Mouse (Mus musculus): Measurements from ENCODE around the gene Cry2.

Cry2 gene

GRCm38 (mm10) chr2:92445890-92446289 is 12.0 kb upstream of the Cry2 start:
- no peak for DNase-seq (ENCODE audit: low spot score in 2 of 2)

- DNase-seq (ENCODE audit: low spot score in 2 of 2) = no peak
Observed at GRCm38 (mm10) chr2:92444376-92444775, 10.5 kb upstream of the Cry2 start.

GRCm38 (mm10) chr2:92443313-92443712 is 9.5 kb upstream of the Cry2 start:
- no peak for DNase-seq (ENCODE audit: low spot score in 2 of 2)

GRCm38 (mm10) chr2:92442419-92443001 is 8.7 kb upstream of the Cry2 start:
- DNase-seq (ENCODE audit: low spot score in 2 of 2) = peak in 1 of 2 experiments; percentile 30

- no peak for DNase-seq (ENCODE audit: low spot score in 2 of 2)
Observed at GRCm38 (mm10) chr2:92440432-92440831, 6.6 kb upstream of the Cry2 start.

GRCm38 (mm10) chr2:92438567-92438966 is 4.7 kb upstream of the Cry2 start:
- DNase-seq (ENCODE audit: low spot score in 2 of 2) = no peak

- DNase-seq (ENCODE audit: low spot score in 2 of 2) = peak; percentile 38 to 71
Observed at GRCm38 (mm10) chr2:92437875-92438274, 4.0 kb upstream of the Cry2 start.

GRCm38 (mm10) chr2:92437366-92437765 is 3.5 kb upstream of the Cry2 start:
- DNase-seq (ENCODE audit: low spot score in 2 of 2) = no peak

GRCm38 (mm10) chr2:92435023-92435422 is 1.2 kb upstream of the Cry2 start:
- no peak for DNase-seq (ENCODE audit: low spot score in 2 of 2)

GRCm38 (mm10) chr2:92434375-92434745 is 517 bp upstream of the Cry2 start:
- DNase-seq (ENCODE audit: low spot score in 2 of 2) = no peak

- DNase-seq (ENCODE audit: low spot score in 2 of 2) = no peak
Observed at GRCm38 (mm10) chr2:92432299-92433295, 1.2 kb downstream of the Cry2 start.

- DNase-seq (ENCODE audit: low spot score in 2 of 2) = no peak
Observed at GRCm38 (mm10) chr2:92431611-92432179, 2.1 kb downstream of the Cry2 start.

GRCm38 (mm10) chr2:92430723-92431541 is 2.9 kb downstream of the Cry2 start:
- DNase-seq (ENCODE audit: low spot score in 2 of 2) = no peak

- DNase-seq (ENCODE audit: low spot score in 2 of 2) = no peak
Observed at GRCm38 (mm10) chr2:92430089-92430488, 3.8 kb downstream of the Cry2 start.

- no peak for DNase-seq (ENCODE audit: low spot score in 2 of 2)
Observed at GRCm38 (mm10) chr2:92427882-92428281, 6.0 kb downstream of the Cry2 start.

GRCm38 (mm10) chr2:92426426-92426825 is 7.4 kb downstream of the Cry2 start:
- DNase-seq (ENCODE audit: low spot score in 2 of 2) = no peak

GRCm38 (mm10) chr2:92425366-92425765 is 8.5 kb downstream of the Cry2 start:
- no peak for DNase-seq (ENCODE audit: low spot score in 2 of 2)

GRCm38 (mm10) chr2:92424462-92425308 is 9.2 kb downstream of the Cry2 start:
- DNase-seq (ENCODE audit: low spot score in 2 of 2) = no peak

GRCm38 (mm10) chr2:92423702-92424461 is 10.0 kb downstream of the Cry2 start:
- DNase-seq (ENCODE audit: low spot score in 2 of 2) = no peak

GRCm38 (mm10) chr2:92423156-92423555 is 10.7 kb downstream of the Cry2 start:
- DNase-seq (ENCODE audit: low spot score in 2 of 2) = no peak

Measured in thymus, postnatal 10 days (tissue).